Mouse (Mus musculus) kidney, embryonic 15.5 days (tissue): Measurements from ENCODE around the gene Ssh3. TPM values are rescaled to one million over a fixed set of nuclear protein-coding genes. Genes with fewer than 3 reads are reported as not detected.
"Not testable (repeated sequence)": the region's sequence is repeated elsewhere in the genome, so short reads cannot be mapped to it uniquely, and the experiment has no call there.

Source experiments
- ATAC-seq: fragments of 200-750 bp; cut with Nextera tagmentation; replicated peaks from 2 replicates; pipeline ENCODE4 v1.8.0; 2017; ENCODE audit warnings: moderate TSS enrichment; ENCODE audit not compliant: low FRiP score
- H3K27ac ChIP-seq: fragments of 300-500 bp; sonication (generic); 2 replicates; pipeline ENCODE4 v1.5.1; 2015; ENCODE audit warnings: mild to moderate bottlenecking, inconsistent platforms
- H3K27me3 ChIP-seq: fragments of 300-500 bp; sonication (generic); 2 replicates; pipeline ENCODE4 v1.6.1; 2015; ENCODE audit warnings: inconsistent platforms
- H3K36me3 ChIP-seq: fragments of 300-500 bp; sonication (generic); 2 replicates; pipeline ENCODE4 v1.6.1; 2015; ENCODE audit warnings: inconsistent platforms
- H3K4me1 ChIP-seq: fragments of 300-500 bp; sonication (generic); 2 replicates; pipeline ENCODE4 v1.6.1; 2015; ENCODE audit warnings: inconsistent platforms
- H3K4me2 ChIP-seq: fragments of 300-500 bp; sonication (generic); 2 replicates; pipeline ENCODE4 v1.6.1; 2015; ENCODE audit warnings: moderate library complexity, mild to moderate bottlenecking, inconsistent platforms
- H3K4me3 ChIP-seq: fragments of 300-500 bp; sonication (generic); replicated peaks from 2 replicates; pipeline ENCODE4 v1.5.1; 2015; ENCODE audit warnings: mild to moderate bottlenecking, inconsistent platforms
- H3K9ac ChIP-seq: fragments of 300-500 bp; sonication (generic); 2 replicates; pipeline ENCODE4 v1.6.1; 2015; ENCODE audit warnings: mild to moderate bottlenecking, inconsistent platforms
- H3K9me3 ChIP-seq: fragments of 300-500 bp; sonication (generic); replicated peaks from 2 replicates; pipeline ENCODE4 v1.6.1; 2016; ENCODE audit warnings: inconsistent platforms
- WGBS: fragments of 180-500 bp; shearing (Covaris S2); methylation state at CpG from one replicate; pipeline ENCODE4 v1.1.7; 2015; ENCODE audit warnings: mixed read lengths; 5-methylcytosine and 5-hydroxymethylcytosine counted together
- polyA plus RNA-seq: library from polyadenylated mRNA; unstranded; fragments of >200 nt; fragmentation: Nextera tagmentation; extraction: Ambion mirVana; gene quantifications from 2 replicates; pipeline ENCODE4 v1.2.1, GENCODE M21; 2015

Ssh3 gene
- polyA plus RNA-seq, 1 experiment from 2014 or later: 15.9 TPM

- Histone ChIP-seq H3K4me1 (peaks cover 13% of the 10 kb centered on the region), H3K27me3 (no peaks in the 10 kb centered on the region), H3K4me2 (no peak overlapping the region), H3K9ac (no peak overlapping the region), H3K9me3 (no peaks in the 10 kb centered on the region), H3K36me3 (no peaks in the 10 kb centered on the region), H3K27ac (no peak overlapping the region), H3K4me3 (no peak overlapping the region)
- WGBS: 63% methylated on average over 8 of the region's 8 CpGs
- ATAC-seq: no peak
Measured at GRCm38 (mm10) chr19:4261038-4261698, 7.8 kb downstream of the Ssh3 start.

GRCm38 (mm10) chr19:4257897-4258252 is 11.1 kb downstream of the Ssh3 start:
- H3K27me3 ChIP-seq: no peaks in the 10 kb centered on the region
- peak overlapping the region; percentile 35; the same call in 1 of the 2 replicates for H3K9ac ChIP-seq
- H3K9me3 ChIP-seq: no peaks in the 10 kb centered on the region
- H3K36me3 ChIP-seq: no peaks in the 10 kb centered on the region
- peak overlapping the region; percentile 29; the same call in 1 of the 2 replicates for H3K27ac ChIP-seq
- WGBS: 18% methylated on average over 12 of the region's 12 CpGs
- H3K4me1 ChIP-seq: peaks cover 13% of the 10 kb centered on the region
- peak overlapping the region; percentile 94 for H3K4me2 ChIP-seq
- H3K4me3 ChIP-seq: peak overlapping the region; percentile 68
- ATAC-seq: no peak

- under 1% methylated on average over 41 of the region's 41 CpGs for WGBS
Measured at GRCm38 (mm10) chr19:4257216-4257896, 11.6 kb downstream of the Ssh3 start.

GRCm38 (mm10) chr19:4255583-4256162 is 13.3 kb downstream of the Ssh3 start:
- no peak overlapping the region for H3K9ac ChIP-seq
- H3K4me1 ChIP-seq: peaks cover 13% of the 10 kb centered on the region
- no peak overlapping the region for H3K27ac ChIP-seq
- ATAC-seq: no peak
- H3K9me3 ChIP-seq: no peaks in the 10 kb centered on the region
- 77% methylated on average over 11 of the region's 11 CpGs for WGBS
- no peak overlapping the region for H3K4me2 ChIP-seq
- H3K4me3 ChIP-seq: no peak overlapping the region
- no peaks in the 10 kb centered on the region for H3K27me3 ChIP-seq
- H3K36me3 ChIP-seq: no peaks in the 10 kb centered on the region

More at GRCm38 (mm10) chr19:4257216-4257896, 11.6 kb downstream of the Ssh3 start:
- Histone ChIP-seq H3K36me3 (no peaks in the 10 kb centered on the region), H3K4me3 (peak overlapping the region; percentile 68), H3K27me3 (no peaks in the 10 kb centered on the region), H3K9ac (peak overlapping the region; percentile 53), H3K4me1 (peaks cover 13% of the 10 kb centered on the region), H3K9me3 (no peaks in the 10 kb centered on the region), H3K27ac (peak overlapping the region; percentile 29; the same call in 1 of the 2 replicates), H3K4me2 (peak overlapping the region; percentile 94)
- ATAC-seq: peak; percentile 91

- H3K27me3 ChIP-seq: no peaks in the 10 kb centered on the region
- no peak overlapping the region for H3K4me2 ChIP-seq
- H3K36me3 ChIP-seq: no peaks in the 10 kb centered on the region
- 86% methylated on average over 7 of the region's 7 CpGs for WGBS
- no peak overlapping the region for H3K4me3 ChIP-seq
- H3K27ac ChIP-seq: no peak overlapping the region
- H3K9me3 ChIP-seq: no peaks in the 10 kb centered on the region
- H3K9ac ChIP-seq: no peak overlapping the region
- H3K4me1 ChIP-seq: peaks cover 13% of the 10 kb centered on the region
- ATAC-seq: no peak
Measured at GRCm38 (mm10) chr19:4254230-4254629, 14.8 kb downstream of the Ssh3 start.

GRCm38 (mm10) chr19:4248683-4249082 is 20.3 kb downstream of the Ssh3 start:
- H3K4me1 ChIP-seq, H3K27ac ChIP-seq, ATAC-seq, H3K36me3 ChIP-seq, H3K9me3 ChIP-seq, H3K27me3 ChIP-seq, H3K4me2 ChIP-seq, H3K4me3 ChIP-seq, H3K9ac ChIP-seq: not testable (repeated sequence)
- WGBS: 71% methylated on average over 1 of the region's 1 CpGs

GRCm38 (mm10) chr19:4247010-4247409 is 22.0 kb downstream of the Ssh3 start:
- Histone ChIP-seq H3K27me3 (no peaks in the 10 kb centered on the region), H3K9ac (no peak overlapping the region), H3K9me3 (no peaks in the 10 kb centered on the region), H3K27ac (no peak overlapping the region), H3K4me3 (no peak overlapping the region), H3K4me1 (no peaks in the 10 kb centered on the region), H3K36me3 (no peaks in the 10 kb centered on the region), H3K4me2 (no peak overlapping the region)
- WGBS: 46% methylated on average over 1 of the region's 1 CpGs
- ATAC-seq: no peak

- Histone ChIP-seq H3K4me3 (no peak overlapping the region), H3K27me3 (no peaks in the 10 kb centered on the region), H3K9ac (no peak overlapping the region), H3K36me3 (no peaks in the 10 kb centered on the region), H3K4me2 (no peak overlapping the region), H3K4me1 (peaks cover 9% of the 10 kb centered on the region), H3K9me3 (no peaks in the 10 kb centered on the region), H3K27ac (no peak overlapping the region)
- WGBS: 85% methylated on average over 6 of the region's 6 CpGs
- ATAC-seq: no peak
Measured at GRCm38 (mm10) chr19:4244775-4245174, 24.2 kb downstream of the Ssh3 start.

GRCm38 (mm10) chr19:4242416-4242815 is 26.6 kb downstream of the Ssh3 start:
- Histone ChIP-seq H3K4me2 (no peak overlapping the region), H3K4me1 (peaks cover 17% of the 10 kb centered on the region), H3K9ac (no peak overlapping the region), H3K4me3 (no peak overlapping the region), H3K27me3 (no peaks in the 10 kb centered on the region), H3K27ac (no peak overlapping the region), H3K9me3 (no peaks in the 10 kb centered on the region), H3K36me3 (no peaks in the 10 kb centered on the region)
- 66% methylated on average over 3 of the region's 3 CpGs for WGBS
- ATAC-seq: no peak

GRCm38 (mm10) chr19:4240247-4240668 is 28.7 kb downstream of the Ssh3 start:
- no peak overlapping the region for H3K4me2 ChIP-seq
- H3K9ac ChIP-seq: no peak overlapping the region
- H3K4me1 ChIP-seq: peaks cover 17% of the 10 kb centered on the region
- WGBS: 35% methylated on average over 8 of the region's 8 CpGs
- no peak overlapping the region for H3K4me3 ChIP-seq
- H3K9me3 ChIP-seq: no peaks in the 10 kb centered on the region
- H3K36me3 ChIP-seq: no peaks in the 10 kb centered on the region
- no peaks in the 10 kb centered on the region for H3K27me3 ChIP-seq
- no peak overlapping the region for H3K27ac ChIP-seq
- ATAC-seq: no peak

- no peaks in the 10 kb centered on the region for H3K9me3 ChIP-seq
- H3K27me3 ChIP-seq: no peaks in the 10 kb centered on the region
- H3K4me3 ChIP-seq: no peak overlapping the region
- peaks cover 40% of the 10 kb centered on the region for H3K4me1 ChIP-seq
- H3K27ac ChIP-seq: no peak overlapping the region
- H3K4me2 ChIP-seq: no peak overlapping the region
- H3K36me3 ChIP-seq: no peaks in the 10 kb centered on the region
- WGBS: 71% methylated on average over 4 of the region's 4 CpGs
- no peak for ATAC-seq
- H3K9ac ChIP-seq: no peak overlapping the region
Measured at GRCm38 (mm10) chr19:4234548-4234947, 34.4 kb downstream of the Ssh3 start.

- H3K9me3 ChIP-seq: no peaks in the 10 kb centered on the region
- ATAC-seq: no peak
- no peaks in the 10 kb centered on the region for H3K36me3 ChIP-seq
- H3K4me2 ChIP-seq: peak overlapping the region; percentile 67
- peak overlapping the region; percentile 95 for H3K27ac ChIP-seq
- H3K9ac ChIP-seq: 0 out of 2 replicates have a peak overlapping the region, but pooled peaks have one; percentile 53
- H3K4me1 ChIP-seq: peaks cover 51% of the 10 kb centered on the region
- 84% methylated on average over 7 of the region's 7 CpGs for WGBS
- H3K27me3 ChIP-seq: no peaks in the 10 kb centered on the region
- peak overlapping the region; percentile 53; the same call in 1 of the 2 replicates for H3K4me3 ChIP-seq
Measured at GRCm38 (mm10) chr19:4232651-4233050, 36.3 kb downstream of the Ssh3 start.
